Mouse (Mus musculus): ENCODE data around the gene Exosc7. TPM values are rescaled to one million over a fixed set of nuclear protein-coding genes. Genes with fewer than 3 reads are reported as not detected.

Gene Exosc7
- total RNA-seq, 2 experiments from 2014 or later: 18.3 to 21.3 TPM

- peak overlapping the region; percentile 97 for H3K4me3 ChIP-seq
- intact Hi-C loops (cut with DNase I): loop anchor here (5.0 to 10.0 kb wide), 3 partner anchors 146 to 253 kb away; partner anchors contain the start of genes Lars2 and Zfp445
- no peak for TF ChIP-seq CTCF (IDR thresholded peaks at IDR 0.05)
Observed at GRCm38 (mm10) chr9:123111751-123112221, 1.2 kb upstream of the Exosc7 start.

GRCm38 (mm10) chr9:123113931-123114330 is 916 bp downstream of the Exosc7 start:
- no peak for DNase-seq
- Histone ChIP-seq H3K4me3 (peak overlapping the region; percentile 97), H3K27ac (peak overlapping the region; percentile 98; the same call in 1 of the 2 replicates)
- TF ChIP-seq CTCF (IDR thresholded peaks at IDR 0.05): no peak
- intact Hi-C loops (cut with DNase I): loop anchor here (5.0 to 10.0 kb wide), 3 partner anchors 143 to 251 kb away; partner anchors contain the start of genes Lars2 and Zfp445

More at GRCm38 (mm10) chr9:123111751-123112221, 1.2 kb upstream of the Exosc7 start:
- DNase-seq: no peak
- H3K27ac ChIP-seq: 0 out of 2 replicates have a peak overlapping the region, but pooled peaks have one; percentile 98

- intact Hi-C loops (cut with DNase I): loop anchor here (5.0 to 10.0 kb wide), 3 partner anchors 163 to 251 kb away; partner anchors contain the start of genes 1110059G10Rik, Kif15, Lars2 and Zfp445
- no peak for DNase-seq
- Histone ChIP-seq H3K4me3 (no peak overlapping the region), H3K27ac (no peak overlapping the region)
- no peak for TF ChIP-seq CTCF (IDR thresholded peaks at IDR 0.05)
Observed at GRCm38 (mm10) chr9:123115566-123115965, 2.6 kb downstream of the Exosc7 start.

- DNase-seq: no peak
- intact Hi-C loops (cut with DNase I): no loop called here
- no peak for TF ChIP-seq CTCF (IDR thresholded peaks at IDR 0.05)
- no peak overlapping the region for H3K4me3 ChIP-seq
- 0 out of 2 replicates have a peak overlapping the region, but pooled peaks have one; percentile 13 for H3K27ac ChIP-seq
Observed at GRCm38 (mm10) chr9:123123017-123123416, 10.0 kb downstream of the Exosc7 start.

- Histone ChIP-seq H3K27ac (peak overlapping the region; percentile 73), H3K4me3 (no peak overlapping the region)
- DNase-seq: peak; percentile 37
- peak; percentile 86 for TF ChIP-seq CTCF (IDR thresholded peaks at IDR 0.05)
- intact Hi-C loops (cut with DNase I): no loop called here
Observed at GRCm38 (mm10) chr9:123123571-123124412, 10.8 kb downstream of the Exosc7 start.

- no peak for TF ChIP-seq CTCF (IDR thresholded peaks at IDR 0.05)
- Histone ChIP-seq H3K27ac (peak overlapping the region; percentile 73; the same call in 1 of the 2 replicates), H3K4me3 (no peak overlapping the region)
- intact Hi-C loops (cut with DNase I): no loop called here
- DNase-seq: no peak
Observed at GRCm38 (mm10) chr9:123124413-123124981, 11.5 kb downstream of the Exosc7 start.

- no peak overlapping the region for H3K4me3 ChIP-seq
- intact Hi-C loops (cut with DNase I): no loop called here
- no peak for DNase-seq
- no peak for TF ChIP-seq CTCF (IDR thresholded peaks at IDR 0.05)
- H3K27ac ChIP-seq: no peak overlapping the region
Observed at GRCm38 (mm10) chr9:123127663-123128062, 14.6 kb downstream of the Exosc7 start.

GRCm38 (mm10) chr9:123132994-123133393 is 20.0 kb downstream of the Exosc7 start:
- no peak for TF ChIP-seq CTCF (IDR thresholded peaks at IDR 0.05)
- intact Hi-C loops (cut with DNase I): no loop called here
- Histone ChIP-seq H3K27ac (no peak overlapping the region), H3K4me3 (no peak overlapping the region)
- DNase-seq: no peak

- no peak overlapping the region for H3K4me3 ChIP-seq
- peak overlapping the region; percentile 74 for H3K27ac ChIP-seq
- no peak for TF ChIP-seq CTCF (IDR thresholded peaks at IDR 0.05)
- intact Hi-C loops (cut with DNase I): no loop called here
- DNase-seq: peak; percentile 51
Observed at GRCm38 (mm10) chr9:123136953-123137682, 24.1 kb downstream of the Exosc7 start.

GRCm38 (mm10) chr9:123138891-123139474 is 26.0 kb downstream of the Exosc7 start:
- DNase-seq: peak; percentile 86
- TF ChIP-seq CTCF (IDR thresholded peaks at IDR 0.05): no peak
- Histone ChIP-seq H3K4me3 (no peak overlapping the region), H3K27ac (peak overlapping the region; percentile 74)
- intact Hi-C loops (cut with DNase I): no loop called here

- no peak overlapping the region for H3K4me3 ChIP-seq
- H3K27ac ChIP-seq: peak overlapping the region; percentile 74
- intact Hi-C loops (cut with DNase I): no loop called here
- no peak for DNase-seq
- TF ChIP-seq CTCF (IDR thresholded peaks at IDR 0.05): no peak
Observed at GRCm38 (mm10) chr9:123139887-123140614, 27.0 kb downstream of the Exosc7 start.

Data from gastrocnemius, adult 2 months (tissue).